Mouse (Mus musculus) heart, postnatal 0 days (tissue): ENCODE measurements around the gene Cutc.

Source experiments
- CTCF ChIP-seq: IDR thresholded peaks from 2 replicates; pipeline ENCODE4 v1.5.1; 2016; ENCODE audit warnings: antibody characterized with exemption, control low read depth, low read depth
- EP300 ChIP-seq: IDR thresholded peaks from 2 replicates; pipeline ENCODE4 v1.6.1; 2016; ENCODE audit warnings: antibody characterized with exemption, low read depth

- no peak for TF ChIP-seq CTCF
- no peak for TF ChIP-seq EP300
Observed at GRCm38 (mm10) chr19:43722891-43723290, 29.9 kb upstream of the Cutc start.
